Mouse (Mus musculus) testis, adult 2 months (tissue): ENCODE measurements around the gene 2300003K06Rik.
"Not testable (repeated sequence)": the region's sequence is repeated elsewhere in the genome, so short reads cannot be mapped to it uniquely, and the experiment has no call there.

Experiments used
- CTCF ChIP-seq: fragments of 200-500 bp; IDR thresholded peaks from 2 replicates; pipeline ENCODE4 v1.5.1; 2012; ENCODE audit warnings: low read depth, mild to moderate bottlenecking, inconsistent platforms, low read length, moderate library complexity; ENCODE audit not compliant: control insufficient read depth, insufficient read depth, insufficient replicate concordance
- POLR2A ChIP-seq: fragments of 200-500 bp; IDR thresholded peaks from 2 replicates; pipeline ENCODE4 v1.6.1; 2012; ENCODE audit warnings: low read depth, mild to moderate bottlenecking, inconsistent platforms, low read length, moderate library complexity; ENCODE audit not compliant: control insufficient read depth

- TF ChIP-seq CTCF, POLR2A: not testable (repeated sequence)
Observed at GRCm38 (mm10) chr11:99798832-99799231, 39.0 kb downstream of the 2300003K06Rik start, which contains the start of gene Gm11569.
